Mouse (Mus musculus): ENCODE results near the gene Jhy.

GRCm38 (mm10) chr9:40885669-40886068, 78.2 kb downstream of the Jhy start:
- TF ChIP-seq POLR2A (IDR thresholded peaks at IDR 0.05; ENCODE audit: low read depth, low read length) (no peak), CTCF (conservative IDR thresholded peaks at IDR 0.05; ENCODE audit: insufficient read depth, insufficient read length, low read depth, low read length) (no peak)
